Mouse (Mus musculus): ENCODE results near the gene Sstr3. TPM values are rescaled to one million over a fixed set of nuclear protein-coding genes. Genes with fewer than 3 reads are reported as not detected.

Gene Sstr3
- polyA plus RNA-seq, 1 experiment from 2014 or later, result 0.91 TPM

DNA sequence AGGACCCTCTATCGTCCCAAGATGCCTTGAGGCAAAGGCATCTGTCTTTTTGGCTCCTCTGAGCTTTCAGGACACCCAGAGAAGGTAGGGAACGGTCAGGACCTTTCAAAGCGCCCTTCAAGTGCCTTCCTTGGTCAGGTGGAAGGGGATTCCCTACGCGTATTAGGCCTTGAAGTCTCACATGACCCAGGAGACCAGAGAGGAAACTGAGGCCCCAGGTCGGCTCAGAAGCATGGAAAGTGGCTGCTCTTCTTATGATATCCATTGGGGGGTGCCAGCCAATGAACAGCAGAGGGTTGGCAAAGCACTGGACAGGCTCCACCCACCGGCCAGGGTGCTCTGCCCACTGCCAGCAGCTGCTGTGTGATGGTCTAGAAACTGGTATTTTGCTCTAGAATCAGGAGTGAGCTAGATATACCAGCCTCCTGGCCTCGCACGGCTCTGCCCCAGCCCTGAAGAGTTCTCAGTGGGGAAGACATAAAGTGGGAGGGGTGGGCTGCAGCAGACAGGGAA lies 23.2 kb upstream of the Sstr3 start:
- H3K4me2 ChIP-seq (ENCODE audit: low read length), result no peak overlapping the region
- DNase-seq (ENCODE audit: low spot score), result no peak
- H3K9ac ChIP-seq (ENCODE audit: low read length), result no peak overlapping the region
- WGBS, result 76% methylated on average over 9 of the region's 9 CpGs
- H3K4me1 ChIP-seq (ENCODE audit: control insufficient read depth, insufficient read depth, low read length), result no peaks in the 10 kb centered on the region
- ATAC-seq, result no peak
- H3K27ac ChIP-seq (ENCODE audit: low read depth, low read length), result no peak overlapping the region
- no peaks in the 10 kb centered on the region for H3K9me3 ChIP-seq (replicated peaks; ENCODE audit: control insufficient read depth, low read length)
- H3K4me3 ChIP-seq (ENCODE audit: low read depth, low read length), result no peak overlapping the region
- no peaks in the 10 kb centered on the region for H3K27me3 ChIP-seq (replicated peaks; ENCODE audit: control insufficient read depth, insufficient read depth, low read length)
- no peaks in the 10 kb centered on the region for H3K36me3 ChIP-seq (ENCODE audit: control insufficient read depth, insufficient read depth, low read length)

DNA sequence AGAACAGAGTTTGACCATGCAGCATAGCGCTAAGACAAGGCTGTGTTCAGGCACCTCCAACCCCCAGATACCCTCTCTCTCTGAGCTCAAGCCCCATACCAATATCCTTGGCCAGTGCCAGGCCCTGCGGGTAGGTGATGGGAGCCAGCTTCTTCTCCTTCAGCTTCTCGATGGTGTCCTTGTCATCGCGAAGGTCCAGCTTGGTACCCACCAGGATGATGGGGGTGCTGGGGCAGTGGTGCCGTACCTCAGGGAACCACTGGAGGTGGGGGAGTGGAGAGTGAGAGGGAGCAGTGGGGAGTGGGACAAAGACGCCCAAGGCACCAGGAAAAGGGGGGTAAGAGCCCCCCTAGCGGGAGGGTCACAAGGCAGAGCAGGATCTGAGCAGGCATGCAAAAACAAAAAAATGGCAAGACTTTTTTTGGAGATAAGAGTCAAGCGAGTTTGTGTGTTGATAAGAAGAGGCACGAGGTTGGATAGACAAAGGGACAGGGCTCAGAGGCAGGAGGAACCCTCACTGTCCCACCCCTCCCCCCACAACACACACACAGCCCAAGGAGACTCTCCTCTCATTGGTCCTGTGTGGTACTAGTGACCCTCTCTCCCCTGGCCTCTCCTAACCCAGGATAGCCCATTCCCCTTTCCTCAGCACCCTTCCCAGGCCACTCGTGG lies 20.4 kb upstream of the Sstr3 start:
- WGBS, result 69% methylated on average over 11 of the region's 11 CpGs
- H3K9ac ChIP-seq (ENCODE audit: low read length), result no peak overlapping the region
- no peaks in the 10 kb centered on the region for H3K9me3 ChIP-seq (replicated peaks; ENCODE audit: control insufficient read depth, low read length)
- no peaks in the 10 kb centered on the region for H3K36me3 ChIP-seq (ENCODE audit: control insufficient read depth, insufficient read depth, low read length)
- ATAC-seq, result no peak
- no peak overlapping the region for H3K4me2 ChIP-seq (ENCODE audit: low read length)
- H3K4me1 ChIP-seq (ENCODE audit: control insufficient read depth, insufficient read depth, low read length), result no peaks in the 10 kb centered on the region
- DNase-seq (ENCODE audit: low spot score), result no peak
- H3K27me3 ChIP-seq (replicated peaks; ENCODE audit: control insufficient read depth, insufficient read depth, low read length), result no peaks in the 10 kb centered on the region
- H3K4me3 ChIP-seq (ENCODE audit: low read depth, low read length), result no peak overlapping the region
- no peak overlapping the region for H3K27ac ChIP-seq (ENCODE audit: low read depth, low read length)

DNA sequence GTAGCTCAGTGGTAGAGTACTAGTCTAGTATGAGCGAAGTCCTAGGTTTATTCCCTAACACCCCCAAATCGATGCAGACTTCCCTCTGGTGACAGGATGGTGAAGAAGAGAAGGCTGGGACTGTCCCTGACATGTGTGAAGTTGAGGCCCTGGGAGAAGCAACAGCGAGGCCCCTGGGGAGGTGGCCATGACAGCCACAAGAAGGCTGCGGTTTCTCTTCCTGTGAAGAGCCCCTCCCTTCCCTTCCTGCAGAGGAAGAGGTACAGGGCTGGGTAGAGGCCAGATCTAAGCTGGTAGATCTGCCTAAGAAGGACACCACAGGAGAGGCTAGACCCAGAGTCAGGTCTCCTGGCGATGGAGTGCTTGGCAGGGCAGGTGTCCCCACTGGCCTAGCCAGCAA lies 19.5 kb upstream of the Sstr3 start:
- no peak overlapping the region for H3K4me2 ChIP-seq (ENCODE audit: low read length)
- no peak overlapping the region for H3K27ac ChIP-seq (ENCODE audit: low read depth, low read length)
- DNase-seq (ENCODE audit: low spot score) (no peak), ATAC-seq (no peak)
- H3K36me3 ChIP-seq (ENCODE audit: control insufficient read depth, insufficient read depth, low read length), result no peaks in the 10 kb centered on the region
- no peaks in the 10 kb centered on the region for H3K4me1 ChIP-seq (ENCODE audit: control insufficient read depth, insufficient read depth, low read length)
- no peak overlapping the region for H3K4me3 ChIP-seq (ENCODE audit: low read depth, low read length)
- no peaks in the 10 kb centered on the region for H3K27me3 ChIP-seq (replicated peaks; ENCODE audit: control insufficient read depth, insufficient read depth, low read length)
- H3K9me3 ChIP-seq (replicated peaks; ENCODE audit: control insufficient read depth, low read length), result no peaks in the 10 kb centered on the region
- WGBS, result 83% methylated on average over 5 of the region's 5 CpGs
- H3K9ac ChIP-seq (ENCODE audit: low read length), result no peak overlapping the region

DNA sequence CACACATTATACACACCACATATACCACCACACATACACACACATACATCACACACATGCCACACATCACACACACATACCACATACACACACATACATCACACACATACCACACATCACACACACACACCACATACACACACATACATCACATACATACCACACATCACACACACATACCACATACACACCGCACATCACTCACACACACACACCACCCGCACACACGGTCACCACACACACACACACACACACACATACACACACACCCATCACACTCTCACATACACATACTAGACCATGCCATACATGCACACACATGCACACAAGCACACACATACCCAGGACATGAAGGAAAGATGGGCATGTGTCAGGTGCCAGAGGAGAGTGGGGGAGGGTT lies 18.9 kb upstream of the Sstr3 start:
- no peak for DNase-seq (ENCODE audit: low spot score)
- no peak overlapping the region for H3K4me2 ChIP-seq (ENCODE audit: low read length)
- no peaks in the 10 kb centered on the region for H3K36me3 ChIP-seq (ENCODE audit: control insufficient read depth, insufficient read depth, low read length)
- no peaks in the 10 kb centered on the region for H3K27me3 ChIP-seq (replicated peaks; ENCODE audit: control insufficient read depth, insufficient read depth, low read length)
- WGBS, result 94% methylated on average over 3 of the region's 3 CpGs
- no peak overlapping the region for H3K27ac ChIP-seq (ENCODE audit: low read depth, low read length)
- ATAC-seq, result no peak
- H3K4me3 ChIP-seq (ENCODE audit: low read depth, low read length), result no peak overlapping the region
- no peaks in the 10 kb centered on the region for H3K4me1 ChIP-seq (ENCODE audit: control insufficient read depth, insufficient read depth, low read length)
- H3K9ac ChIP-seq (ENCODE audit: low read length), result no peak overlapping the region
- H3K9me3 ChIP-seq (replicated peaks; ENCODE audit: control insufficient read depth, low read length), result no peaks in the 10 kb centered on the region

DNA sequence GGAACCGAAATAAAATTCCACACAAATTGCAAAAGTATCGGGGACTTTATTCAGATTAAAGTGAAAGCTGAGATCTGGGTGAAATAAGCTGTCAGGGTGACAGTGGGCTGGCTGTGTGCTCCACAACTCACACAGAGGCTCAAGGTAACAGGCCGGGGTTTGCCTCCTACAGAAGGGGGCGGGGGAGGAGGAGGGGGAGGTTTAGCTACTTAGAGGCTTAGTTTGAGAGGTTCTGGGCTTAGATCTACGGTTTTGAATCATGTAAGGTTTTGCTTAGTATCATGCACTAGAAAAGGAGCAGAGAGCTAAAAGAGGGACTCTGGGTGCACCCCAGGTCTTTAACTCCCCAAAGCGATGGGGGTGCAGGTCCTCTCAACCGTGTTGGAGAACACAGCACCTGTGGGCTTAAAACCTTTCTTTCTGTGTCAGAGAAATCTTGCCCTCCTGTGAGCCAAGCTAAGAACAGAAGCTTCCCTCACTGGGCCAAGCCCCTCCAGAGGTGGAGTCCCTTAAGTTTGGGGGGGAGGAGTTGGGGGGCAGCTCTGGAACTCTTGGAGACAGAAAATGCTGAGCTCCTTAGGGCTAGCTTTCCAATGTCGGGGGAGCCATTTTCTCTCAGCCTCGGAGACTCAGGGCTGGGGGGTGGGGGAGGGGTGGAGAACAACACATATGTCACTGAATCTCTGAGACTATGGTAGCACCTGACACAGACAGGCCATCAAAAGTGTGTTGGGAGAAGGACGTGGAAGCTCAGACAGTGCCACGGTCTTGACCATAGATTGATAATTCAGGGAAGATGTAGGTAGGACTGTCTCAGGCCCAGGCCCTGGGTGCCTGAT lies 14.9 kb upstream of the Sstr3 start:
- H3K4me3 ChIP-seq (ENCODE audit: low read depth, low read length), result no peak overlapping the region
- no peak overlapping the region for H3K9ac ChIP-seq (ENCODE audit: low read length)
- DNase-seq (ENCODE audit: low spot score), result no peak
- H3K27ac ChIP-seq (ENCODE audit: low read depth, low read length), result no peak overlapping the region
- no peaks in the 10 kb centered on the region for H3K27me3 ChIP-seq (replicated peaks; ENCODE audit: control insufficient read depth, insufficient read depth, low read length)
- WGBS, result 55% methylated on average over 11 of the region's 11 CpGs
- no peaks in the 10 kb centered on the region for H3K36me3 ChIP-seq (ENCODE audit: control insufficient read depth, insufficient read depth, low read length)
- no peaks in the 10 kb centered on the region for H3K4me1 ChIP-seq (ENCODE audit: control insufficient read depth, insufficient read depth, low read length)
- H3K9me3 ChIP-seq (replicated peaks; ENCODE audit: control insufficient read depth, low read length), result no peaks in the 10 kb centered on the region
- ATAC-seq, result no peak
- no peak overlapping the region for H3K4me2 ChIP-seq (ENCODE audit: low read length)

DNA sequence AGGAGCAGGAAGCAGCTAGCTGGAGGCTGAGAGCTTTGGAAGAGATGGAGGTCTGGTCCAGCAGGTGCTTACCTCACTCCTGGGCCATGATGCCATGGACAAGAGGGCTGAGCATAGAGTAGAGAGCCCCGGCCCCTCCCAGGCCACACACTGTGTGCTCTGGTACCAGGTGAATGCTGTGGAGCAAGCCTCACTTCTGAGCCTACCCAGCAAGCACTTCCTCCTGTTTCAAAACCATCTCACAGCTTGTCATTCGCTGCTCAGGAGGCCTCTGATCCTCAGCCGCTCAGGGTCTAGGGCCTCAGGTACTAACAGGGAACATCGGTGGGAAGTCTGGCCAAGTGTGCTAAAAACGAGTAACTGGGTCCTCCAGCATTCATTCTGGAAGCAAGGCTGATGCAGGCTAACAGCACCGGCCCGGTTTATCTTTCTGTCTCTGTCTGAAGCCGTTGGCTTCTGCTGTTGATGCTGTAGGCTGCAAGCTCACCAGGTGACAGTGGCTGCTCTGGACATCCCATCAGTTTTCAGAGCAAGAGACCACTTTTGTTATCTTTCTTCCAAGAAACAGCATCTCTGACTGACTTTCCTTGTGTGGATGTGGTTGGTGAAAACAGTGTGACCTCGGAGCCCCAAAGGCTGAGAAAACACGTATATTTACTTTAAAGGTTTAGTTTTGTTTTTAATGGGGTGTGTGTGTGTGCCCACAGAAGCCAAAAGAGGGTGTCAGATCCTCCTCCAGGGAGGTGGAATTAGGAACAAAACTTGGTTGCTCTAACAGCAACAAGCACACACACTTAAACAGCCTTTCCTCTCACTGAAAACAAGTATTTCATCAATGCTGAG lies 13.4 kb upstream of the Sstr3 start:
- Histone ChIP-seq H3K9me3 (replicated peaks; ENCODE audit: control insufficient read depth, low read length) (no peaks in the 10 kb centered on the region; the same call in 1 of the 2 replicates), H3K4me3 (ENCODE audit: low read depth, low read length) (no peak overlapping the region), H3K27me3 (replicated peaks; ENCODE audit: control insufficient read depth, insufficient read depth, low read length) (no peaks in the 10 kb centered on the region), H3K4me1 (ENCODE audit: control insufficient read depth, insufficient read depth, low read length) (no peaks in the 10 kb centered on the region), H3K27ac (ENCODE audit: low read depth, low read length) (no peak overlapping the region), H3K4me2 (ENCODE audit: low read length) (no peak overlapping the region), H3K36me3 (ENCODE audit: control insufficient read depth, insufficient read depth, low read length) (no peaks in the 10 kb centered on the region), H3K9ac (ENCODE audit: low read length) (no peak overlapping the region)
- 71% methylated on average over 10 of the region's 10 CpGs for WGBS
- ATAC-seq (no peak), DNase-seq (ENCODE audit: low spot score) (no peak)

DNA sequence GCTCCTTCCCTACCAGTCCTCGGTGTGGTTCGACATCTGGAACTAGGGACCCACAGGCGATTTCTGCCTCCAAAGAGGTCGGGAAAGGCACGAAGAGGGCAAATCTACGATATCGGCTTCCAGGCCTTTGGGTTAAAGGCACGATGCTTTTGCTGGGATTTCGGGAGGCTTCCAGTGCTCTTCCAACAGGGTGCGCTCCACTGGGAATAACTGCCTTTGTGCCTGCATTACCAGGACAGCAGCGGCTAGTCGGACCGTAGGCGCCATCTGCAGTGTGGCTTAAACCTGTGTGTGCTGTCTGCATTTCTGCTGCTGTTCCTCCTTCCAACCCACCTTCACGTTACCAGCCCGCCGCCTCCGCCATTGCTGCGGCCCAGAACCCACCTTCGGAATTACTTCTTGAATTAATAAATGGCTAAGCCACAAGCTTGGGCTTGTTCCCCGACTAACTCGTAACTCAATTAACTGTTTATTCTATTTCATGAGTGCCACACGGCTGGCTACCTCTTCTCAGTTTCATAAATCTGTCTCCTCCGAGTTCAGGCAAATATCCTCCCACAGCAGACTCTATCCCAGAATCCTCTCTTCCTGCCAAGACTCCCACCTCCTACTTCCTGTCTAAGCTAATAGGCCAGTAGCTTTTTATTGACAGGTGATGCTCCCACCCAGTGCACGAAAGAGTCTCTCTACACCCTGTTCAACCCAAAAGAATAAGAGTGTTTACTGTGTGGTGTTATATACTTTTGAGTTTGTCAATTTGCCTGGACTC lies 10.2 kb upstream of the Sstr3 start:
- H3K9ac ChIP-seq (ENCODE audit: low read length), result no peak overlapping the region
- no peak overlapping the region for H3K27ac ChIP-seq (ENCODE audit: low read depth, low read length)
- H3K27me3 ChIP-seq (replicated peaks; ENCODE audit: control insufficient read depth, insufficient read depth, low read length), result no peaks in the 10 kb centered on the region
- no peaks in the 10 kb centered on the region for H3K4me1 ChIP-seq (ENCODE audit: control insufficient read depth, insufficient read depth, low read length)
- H3K4me2 ChIP-seq (ENCODE audit: low read length), result no peak overlapping the region
- no peaks in the 10 kb centered on the region for H3K36me3 ChIP-seq (ENCODE audit: control insufficient read depth, insufficient read depth, low read length)
- H3K4me3 ChIP-seq (ENCODE audit: low read depth, low read length), result no peak overlapping the region
- peaks cover 4% of the 10 kb centered on the region; the same call in 1 of the 2 replicates for H3K9me3 ChIP-seq (replicated peaks; ENCODE audit: control insufficient read depth, low read length)
- 71% methylated on average over 25 of the region's 25 CpGs for whole genome bisulfite sequencing
- no peak for ATAC-seq
- DNase-seq (ENCODE audit: low spot score), result no peak

DNA sequence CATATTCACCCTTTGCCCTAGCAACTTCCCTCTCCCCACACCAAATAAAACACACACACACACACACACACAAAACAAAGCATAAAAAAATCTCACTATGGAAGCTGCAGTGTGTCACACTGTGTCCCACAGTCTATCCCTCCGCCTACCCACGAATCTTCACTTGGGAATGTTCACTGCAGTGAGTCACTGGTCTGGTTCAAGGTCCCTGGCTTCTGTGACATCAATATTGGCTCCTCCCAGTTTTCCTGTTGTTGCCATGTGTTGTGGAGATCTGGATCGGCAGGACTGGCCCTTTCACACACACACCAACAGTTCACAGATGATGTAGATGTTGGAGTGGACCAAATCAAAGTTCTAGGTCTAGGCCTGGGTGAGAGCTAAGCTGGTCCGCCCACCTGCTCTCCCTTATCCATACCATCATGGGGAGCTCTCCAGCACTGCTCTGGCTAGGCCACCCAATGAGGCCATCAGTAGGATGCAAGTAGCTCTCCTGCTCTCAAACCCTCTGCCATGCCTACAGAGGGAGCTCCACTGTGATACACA lies 4.8 kb upstream of the Sstr3 start:
- H3K4me1 ChIP-seq (ENCODE audit: control insufficient read depth, insufficient read depth, low read length), result peaks cover 6% of the 10 kb centered on the region
- ATAC-seq (no peak), DNase-seq (ENCODE audit: low spot score) (no peak)
- H3K36me3 ChIP-seq (ENCODE audit: control insufficient read depth, insufficient read depth, low read length), result no peaks in the 10 kb centered on the region
- H3K9me3 ChIP-seq (replicated peaks; ENCODE audit: control insufficient read depth, low read length), result peaks cover 4% of the 10 kb centered on the region; the same call in 1 of the 2 replicates
- no peak overlapping the region for H3K4me3 ChIP-seq (ENCODE audit: low read depth, low read length)
- WGBS, result 76% methylated on average over 4 of the region's 4 CpGs
- H3K27me3 ChIP-seq (replicated peaks; ENCODE audit: control insufficient read depth, insufficient read depth, low read length), result no peaks in the 10 kb centered on the region
- no peak overlapping the region for H3K9ac ChIP-seq (ENCODE audit: low read length)
- no peak overlapping the region for H3K27ac ChIP-seq (ENCODE audit: low read depth, low read length)
- H3K4me2 ChIP-seq (ENCODE audit: low read length), result no peak overlapping the region

Measured in forebrain, embryonic 14.5 days (tissue).